Mouse (Mus musculus) midbrain, embryonic 16.5 days (tissue): ENCODE results near the gene Ifrd2. TPM values are rescaled to one million over a fixed set of nuclear protein-coding genes. Genes with fewer than 3 reads are reported as not detected.

ENCODE experiments used
- ATAC-seq: fragments of 200-750 bp; cut with Nextera tagmentation; 2 replicates; pipeline ENCODE4 v1.8.0; 2017; ENCODE audit warnings: moderate TSS enrichment
- H3K27ac ChIP-seq: fragments of 300-500 bp; sonication (generic); 2 replicates; pipeline ENCODE4 v1.5.1; 2014; ENCODE audit warnings: mild to moderate bottlenecking, low read length, mixed read lengths
- H3K27me3 ChIP-seq: fragments of 300-500 bp; sonication (generic); 2 replicates; pipeline ENCODE4 v1.6.1; 2014; ENCODE audit warnings: low read depth, low read length, mixed read lengths; ENCODE audit not compliant: control insufficient read depth, insufficient read depth
- H3K36me3 ChIP-seq: fragments of 300-500 bp; sonication (generic); 2 replicates; pipeline ENCODE4 v1.6.1; 2014; ENCODE audit warnings: mild to moderate bottlenecking, low read length, moderate library complexity, mixed read lengths; ENCODE audit not compliant: control insufficient read depth, insufficient read depth
- H3K4me1 ChIP-seq: fragments of 300-500 bp; sonication (generic); 2 replicates; pipeline ENCODE4 v1.6.1; 2014; ENCODE audit warnings: mild to moderate bottlenecking, low read length, mixed read lengths; ENCODE audit not compliant: control insufficient read depth, insufficient read depth
- H3K4me2 ChIP-seq: fragments of 300-500 bp; sonication (generic); 2 replicates; pipeline ENCODE4 v1.6.1; 2014; ENCODE audit warnings: mild to moderate bottlenecking, low read length, mixed read lengths
- H3K4me3 ChIP-seq: fragments of 300-500 bp; sonication (generic); 2 replicates; pipeline ENCODE4 v1.5.1; 2014; ENCODE audit warnings: low read depth, mild to moderate bottlenecking, low read length, moderate library complexity, mixed read lengths
- H3K9ac ChIP-seq: fragments of 300-500 bp; sonication (generic); 2 replicates; pipeline ENCODE4 v1.6.1; 2014; ENCODE audit warnings: low read depth, low read length, mixed read lengths
- H3K9me3 ChIP-seq: fragments of 300-500 bp; sonication (generic); replicated peaks from 2 replicates; pipeline ENCODE4 v1.6.1; 2014; ENCODE audit warnings: mild to moderate bottlenecking, low read length, mixed read lengths; ENCODE audit not compliant: control insufficient read depth, poor library complexity, severe bottlenecking
- WGBS: fragments of 180-500 bp; shearing (Covaris S2); extraction: QIAGEN DNeasy Blood & Tissue Kit; methylation state at CpG from one replicate; pipeline ENCODE4 v1.1.7; 2014; 5-methylcytosine and 5-hydroxymethylcytosine counted together
- polyA plus RNA-seq: library from polyadenylated mRNA; unstranded; fragments of >200 nt; fragmentation: Nextera tagmentation; extraction: Ambion mirVana; gene quantifications from 2 replicates; pipeline ENCODE4 v1.2.1, GENCODE M21; 2015

Gene Ifrd2
- polyA plus RNA-seq, 1 experiment from 2014 or later, result 14.6 TPM

- Histone ChIP-seq H3K9me3 (no peaks in the 10 kb centered on the region), H3K4me1 (peaks cover 6% of the 10 kb centered on the region), H3K9ac (0 out of 2 replicates have a peak overlapping the region, but pooled peaks have one; percentile 3), H3K27ac (no peak overlapping the region), H3K4me2 (no peak overlapping the region), H3K4me3 (no peak overlapping the region), H3K36me3 (peaks cover 9% of the 10 kb centered on the region; the same call in 1 of the 2 replicates), H3K27me3 (no peaks in the 10 kb centered on the region)
- ATAC-seq, result no peak
- 87% methylated on average over 5 of the region's 5 CpGs for WGBS
Measured at GRCm38 (mm10) chr9:107598385-107598784, 10.9 kb downstream of the Ifrd2 start.

- WGBS, result 90% methylated on average over 9 of the region's 9 CpGs
- H3K9me3 ChIP-seq, result no peaks in the 10 kb centered on the region
- no peaks in the 10 kb centered on the region for H3K27me3 ChIP-seq
- ATAC-seq, result no peak
- no peak overlapping the region for H3K9ac ChIP-seq
- no peak overlapping the region for H3K4me2 ChIP-seq
- peaks cover 6% of the 10 kb centered on the region for H3K4me1 ChIP-seq
- H3K4me3 ChIP-seq, result no peak overlapping the region
- H3K27ac ChIP-seq, result no peak overlapping the region
- 0 out of 2 replicates have a peak, but pooled peaks cover 2% of the 10 kb centered on the region for H3K36me3 ChIP-seq
Measured at GRCm38 (mm10) chr9:107599433-107599832, 12.0 kb downstream of the Ifrd2 start.

- H3K4me1 ChIP-seq, result peaks cover 6% of the 10 kb centered on the region
- H3K9ac ChIP-seq, result no peak overlapping the region
- no peak overlapping the region for H3K27ac ChIP-seq
- H3K4me2 ChIP-seq, result no peak overlapping the region
- ATAC-seq, result no peak
- H3K9me3 ChIP-seq, result no peaks in the 10 kb centered on the region
- 75% methylated on average over 14 of the region's 14 CpGs for WGBS
- no peaks in the 10 kb centered on the region for H3K27me3 ChIP-seq
- H3K4me3 ChIP-seq, result no peak overlapping the region
- no peaks in the 10 kb centered on the region for H3K36me3 ChIP-seq
Measured at GRCm38 (mm10) chr9:107599842-107600241, 12.4 kb downstream of the Ifrd2 start.

GRCm38 (mm10) chr9:107600745-107601144 is 13.3 kb downstream of the Ifrd2 start:
- peaks cover 6% of the 10 kb centered on the region for H3K4me1 ChIP-seq
- H3K27me3 ChIP-seq, result no peaks in the 10 kb centered on the region
- 79% methylated on average over 12 of the region's 12 CpGs for WGBS
- no peaks in the 10 kb centered on the region for H3K9me3 ChIP-seq
- no peak overlapping the region for H3K9ac ChIP-seq
- H3K4me3 ChIP-seq, result no peak overlapping the region
- no peak overlapping the region for H3K27ac ChIP-seq
- H3K4me2 ChIP-seq, result no peak overlapping the region
- no peak for ATAC-seq
- no peaks in the 10 kb centered on the region for H3K36me3 ChIP-seq

- WGBS, result 83% methylated on average over 11 of the region's 11 CpGs
- ATAC-seq, result no peak
- Histone ChIP-seq H3K27me3 (no peaks in the 10 kb centered on the region), H3K4me3 (no peak overlapping the region), H3K4me2 (no peak overlapping the region), H3K36me3 (no peaks in the 10 kb centered on the region), H3K9me3 (no peaks in the 10 kb centered on the region), H3K27ac (no peak overlapping the region), H3K9ac (no peak overlapping the region), H3K4me1 (peaks cover 6% of the 10 kb centered on the region)
Measured at GRCm38 (mm10) chr9:107601275-107601674, 13.8 kb downstream of the Ifrd2 start.

- ATAC-seq, result peak; percentile 49; the same call in 1 of the 2 replicates
- Histone ChIP-seq H3K27ac (peak overlapping the region; percentile 38; the same call in 1 of the 2 replicates), H3K4me3 (no peak overlapping the region), H3K4me1 (peaks cover 6% of the 10 kb centered on the region), H3K36me3 (no peaks in the 10 kb centered on the region), H3K27me3 (no peaks in the 10 kb centered on the region), H3K4me2 (no peak overlapping the region), H3K9ac (0 out of 2 replicates have a peak overlapping the region, but pooled peaks have one; percentile 30), H3K9me3 (no peaks in the 10 kb centered on the region)
- WGBS, result 11% methylated on average over 10 of the region's 10 CpGs
Measured at GRCm38 (mm10) chr9:107602068-107602648, 14.7 kb downstream of the Ifrd2 start.

- H3K9me3 ChIP-seq, result no peaks in the 10 kb centered on the region
- no peak overlapping the region for H3K4me3 ChIP-seq
- no peak for ATAC-seq
- WGBS, result 87% methylated on average over 6 of the region's 6 CpGs
- no peaks in the 10 kb centered on the region for H3K36me3 ChIP-seq
- no peak overlapping the region for H3K4me2 ChIP-seq
- H3K27ac ChIP-seq, result no peak overlapping the region
- H3K9ac ChIP-seq, result no peak overlapping the region
- no peaks in the 10 kb centered on the region for H3K27me3 ChIP-seq
- peaks cover 6% of the 10 kb centered on the region for H3K4me1 ChIP-seq
Measured at GRCm38 (mm10) chr9:107603251-107603650, 15.8 kb downstream of the Ifrd2 start.

GRCm38 (mm10) chr9:107605041-107605661 is 17.7 kb downstream of the Ifrd2 start:
- no peaks in the 10 kb centered on the region for H3K9me3 ChIP-seq
- 0 out of 2 replicates have a peak overlapping the region, but pooled peaks have one; percentile 10 for H3K9ac ChIP-seq
- 44% methylated on average over 20 of the region's 23 CpGs for WGBS
- H3K36me3 ChIP-seq, result no peaks in the 10 kb centered on the region
- H3K27me3 ChIP-seq, result no peaks in the 10 kb centered on the region
- H3K4me1 ChIP-seq, result peaks cover 8% of the 10 kb centered on the region
- no peak overlapping the region for H3K4me3 ChIP-seq
- no peak for ATAC-seq
- no peak overlapping the region for H3K27ac ChIP-seq
- 0 out of 2 replicates have a peak overlapping the region, but pooled peaks have one; percentile 8 for H3K4me2 ChIP-seq

- H3K9ac ChIP-seq, result no peak overlapping the region
- no peaks in the 10 kb centered on the region for H3K27me3 ChIP-seq
- H3K4me2 ChIP-seq, result no peak overlapping the region
- H3K36me3 ChIP-seq, result no peaks in the 10 kb centered on the region
- H3K4me3 ChIP-seq, result no peak overlapping the region
- no peak overlapping the region for H3K27ac ChIP-seq
- peaks cover 11% of the 10 kb centered on the region for H3K4me1 ChIP-seq
- no peak for ATAC-seq
- H3K9me3 ChIP-seq, result no peaks in the 10 kb centered on the region
- 28% methylated on average over 9 of the region's 9 CpGs for WGBS
Measured at GRCm38 (mm10) chr9:107606591-107606990, 19.1 kb downstream of the Ifrd2 start.
